Mouse (Mus musculus) neutrophil, adult 5-6 weeks (primary cell): ENCODE measurements at regions not wholly inside any gene's neighbourhood (a gene's known extent, or its start where the extent isn't known, plus 50 kb on each side); places are given as distances from the start of the nearest gene placed in this dataset.

Experiments used
- ATAC-seq: fragments of 151-379, 151-347 bp; 2 replicates; pipeline ENCODE4 v1.8.0; 2017; ENCODE audit warnings: mild to moderate bottlenecking, moderate TSS enrichment; ENCODE audit not compliant: insufficient number of reproducible peaks, poor library complexity, low FRiP score, severe bottlenecking; ENCODE audit errors: extremely low read depth

GRCm38 (mm10) chr16:70079497-70079896, 216.0 kb upstream of the Speer2 start:
- ATAC-seq = no peak

DNA sequence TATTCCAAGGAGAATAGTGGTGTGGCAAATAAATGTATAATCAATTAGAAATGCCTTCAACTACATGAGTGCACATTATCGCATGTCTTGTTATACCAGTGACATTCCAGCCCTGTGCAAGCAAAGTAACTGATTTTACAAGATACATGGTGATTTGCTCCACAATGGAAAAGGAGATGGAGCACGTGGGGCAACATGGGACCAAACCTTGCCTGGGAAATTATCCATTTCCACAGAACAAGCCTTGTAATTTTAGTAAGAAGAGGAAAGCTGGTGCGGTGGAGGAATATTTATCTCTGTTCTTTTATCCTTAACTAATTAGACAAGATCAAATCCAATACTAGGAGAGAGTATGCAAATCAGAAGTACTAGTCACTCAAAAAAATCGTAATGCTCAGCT, 222.5 kb upstream of the Gbe1 start:
- no peak for ATAC-seq

- no peak for ATAC-seq
Observed at GRCm38 (mm10) chr16:70091963-70092362, 221.8 kb upstream of the Gbe1 start.

- no peak for ATAC-seq
Observed at GRCm38 (mm10) chr16:70093224-70093623, 220.5 kb upstream of the Gbe1 start.

DNA sequence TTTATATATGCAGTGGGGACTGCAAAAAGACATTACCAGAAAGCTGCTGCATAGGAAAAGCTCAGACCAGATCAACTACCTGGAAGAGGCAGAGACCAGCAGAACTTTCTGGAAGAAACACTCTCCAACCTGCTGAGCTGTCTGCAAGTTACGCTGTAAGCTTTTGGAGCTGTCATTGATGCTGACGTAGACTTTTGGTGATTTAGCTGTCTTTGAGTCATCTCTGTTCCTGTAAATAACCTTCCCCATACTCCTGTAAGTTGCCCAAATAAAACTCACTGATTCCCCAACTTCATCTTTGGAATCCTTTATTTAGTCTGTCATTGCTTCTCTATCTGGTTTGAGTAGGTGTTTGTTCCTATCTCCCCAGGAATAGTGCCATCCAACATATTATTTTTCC, 218.5 kb upstream of the Gbe1 start:
- no peak for ATAC-seq

- no peak for ATAC-seq
Observed at GRCm38 (mm10) chr16:70103791-70104378, 209.9 kb upstream of the Gbe1 start.

GRCm38 (mm10) chr16:70141466-70141865, 172.3 kb upstream of the Gbe1 start:
- ATAC-seq = no peak

DNA sequence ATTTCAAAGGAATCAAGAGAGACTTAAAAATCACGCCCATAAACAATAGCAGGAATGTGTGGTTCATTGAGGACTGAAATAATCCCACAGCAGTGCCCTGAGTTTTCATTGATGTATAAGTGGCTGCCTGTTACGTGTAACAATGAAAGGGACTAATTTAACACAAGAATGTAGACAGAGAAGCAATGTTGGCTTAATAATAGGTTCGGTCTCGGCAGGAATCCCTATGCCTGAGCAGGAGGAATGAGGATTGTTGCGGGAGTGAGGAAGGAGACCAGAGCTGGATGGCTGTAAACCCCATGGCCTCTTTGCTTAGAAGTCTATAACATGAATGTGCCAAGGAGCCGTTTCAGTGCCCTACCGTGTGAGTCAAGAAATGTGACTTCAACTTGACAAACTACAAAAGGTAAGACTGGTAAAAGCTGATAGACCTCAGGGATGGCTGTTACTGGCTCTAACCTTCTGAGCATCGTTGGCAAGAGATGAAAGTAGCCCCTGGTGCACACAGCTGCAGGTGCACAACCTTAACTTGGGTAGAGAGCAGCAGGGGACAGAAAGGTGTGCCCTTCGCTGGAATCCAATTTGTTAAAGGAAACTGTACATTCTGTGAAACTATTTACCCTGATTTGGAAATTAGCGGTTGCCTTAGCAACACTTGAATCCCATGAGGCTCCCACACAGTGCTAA, 165.9 kb upstream of the Gbe1 start:
- no peak for ATAC-seq

- ATAC-seq = no peak
Observed at GRCm38 (mm10) chr16:70154587-70154986, 159.2 kb upstream of the Gbe1 start.

GRCm38 (mm10) chr16:70160539-70160938, 153.2 kb upstream of the Gbe1 start:
- no peak for ATAC-seq

GRCm38 (mm10) chr16:70175140-70175539, 138.6 kb upstream of the Gbe1 start:
- ATAC-seq = no peak

- no peak for ATAC-seq
Observed at GRCm38 (mm10) chr16:70178975-70179374, 134.8 kb upstream of the Gbe1 start.

DNA sequence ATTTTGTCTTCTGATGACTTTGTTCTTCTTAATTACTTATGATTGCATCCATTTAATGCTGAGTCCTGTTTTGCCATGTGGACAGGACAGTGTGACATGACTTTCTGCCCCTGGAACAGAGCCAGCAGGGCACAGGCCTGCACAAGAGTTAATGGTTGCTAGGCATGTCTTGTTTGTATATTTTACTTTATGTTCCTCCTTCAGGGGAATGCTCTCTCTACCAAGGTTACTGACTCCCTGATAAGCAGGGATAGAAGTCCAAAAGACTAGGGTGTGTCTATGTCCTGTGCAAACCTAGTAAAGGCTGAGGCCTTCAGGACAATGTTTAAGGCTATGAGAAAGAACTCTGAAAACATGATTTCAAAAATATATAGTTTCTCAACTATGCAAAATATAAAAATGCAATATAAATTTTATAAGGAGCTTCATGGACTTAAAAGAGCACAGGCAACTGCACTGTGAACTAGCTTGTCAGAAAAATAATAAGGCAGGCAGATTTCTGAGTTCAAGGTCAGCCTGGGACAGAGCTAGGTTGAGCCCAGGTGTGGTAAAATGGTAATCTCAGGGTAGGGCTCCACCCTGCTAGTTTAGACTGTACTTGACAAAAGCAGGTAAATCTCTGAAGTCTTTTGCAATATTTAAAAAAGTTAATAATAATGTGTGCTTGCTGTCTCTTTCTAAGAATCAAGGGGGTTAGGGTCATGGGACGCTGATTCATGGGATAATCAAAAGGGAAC, 99.7 kb upstream of the Gbe1 start:
- ATAC-seq = no peak

- no peak for ATAC-seq
Observed at GRCm38 (mm10) chr16:70214800-70215199, 98.9 kb upstream of the Gbe1 start.

DNA sequence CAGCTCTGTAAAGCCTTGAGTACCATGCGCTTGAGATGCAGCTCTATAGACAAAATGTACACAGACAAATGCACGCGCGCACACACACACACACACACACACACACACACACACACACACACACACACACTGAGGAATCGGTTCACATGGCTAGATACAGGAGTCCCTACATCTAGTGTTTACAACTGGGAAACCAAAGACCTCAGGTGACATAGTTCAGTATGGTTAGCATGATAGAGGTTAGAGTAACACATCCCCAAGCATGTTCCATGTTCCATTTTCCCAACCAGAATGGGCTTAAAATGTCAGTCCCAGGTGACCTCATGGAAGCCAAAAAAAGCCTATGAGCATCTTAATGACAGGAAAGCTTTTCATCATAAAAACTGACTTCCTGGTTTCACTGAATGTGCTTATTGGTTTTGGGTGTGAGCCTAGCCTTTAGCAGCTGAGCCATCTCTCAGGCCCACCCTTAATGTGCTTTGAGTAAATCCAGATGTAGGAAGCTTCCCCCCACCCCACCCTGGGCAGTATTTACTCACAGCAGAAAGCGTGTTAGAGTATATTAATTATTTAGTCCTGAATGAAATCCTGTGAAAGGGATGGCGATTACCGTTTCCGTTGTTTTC, 86.0 kb upstream of the Gbe1 start:
- ATAC-seq = no peak

DNA sequence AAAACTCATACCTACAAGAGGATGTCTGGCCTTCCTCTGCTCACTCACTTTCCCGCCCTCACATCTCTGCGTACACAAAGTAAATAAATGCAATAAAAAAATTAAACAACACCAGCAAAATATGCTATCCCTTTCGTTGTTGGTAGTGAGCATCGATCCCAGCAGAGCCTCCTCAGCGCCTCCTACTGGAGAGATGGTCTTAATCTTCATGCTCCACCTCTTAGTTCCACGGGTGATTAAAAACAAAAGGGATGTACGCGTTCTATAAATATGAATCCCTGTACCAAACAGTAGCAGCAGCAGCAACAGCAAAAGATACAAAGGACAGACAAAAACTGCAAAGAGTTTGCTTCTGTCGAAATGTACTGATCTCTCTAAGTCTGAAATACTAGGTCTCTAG, 81.0 kb upstream of the Gbe1 start:
- ATAC-seq = no peak

- ATAC-seq = no peak
Observed at GRCm38 (mm10) chr16:70235189-70235588, 78.6 kb upstream of the Gbe1 start.

DNA sequence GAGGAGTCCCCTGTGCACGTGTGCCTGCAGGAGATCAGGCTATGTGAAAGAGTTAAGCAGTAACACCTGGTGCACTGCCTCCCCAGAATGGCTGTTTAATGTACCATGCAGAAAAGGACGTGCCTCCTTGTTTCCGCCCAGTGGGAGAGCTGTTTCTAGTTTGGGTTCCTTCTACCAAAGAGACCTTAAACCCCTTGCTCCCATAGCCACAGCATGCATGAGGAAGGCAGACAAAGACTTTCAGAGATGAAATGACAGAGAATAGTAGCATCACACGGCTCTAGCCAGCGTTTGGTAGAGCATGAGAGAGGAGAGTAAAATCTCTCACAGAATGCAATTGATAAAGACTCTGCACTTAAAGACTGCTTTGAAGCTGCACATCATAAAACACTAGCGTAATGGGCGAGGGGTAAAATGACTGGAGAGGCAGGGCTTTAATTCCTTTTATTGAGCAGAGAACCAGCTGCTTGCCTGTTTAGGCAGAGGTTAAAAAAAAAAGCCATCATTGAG, 74.3 kb upstream of the Gbe1 start:
- no peak for ATAC-seq

DNA sequence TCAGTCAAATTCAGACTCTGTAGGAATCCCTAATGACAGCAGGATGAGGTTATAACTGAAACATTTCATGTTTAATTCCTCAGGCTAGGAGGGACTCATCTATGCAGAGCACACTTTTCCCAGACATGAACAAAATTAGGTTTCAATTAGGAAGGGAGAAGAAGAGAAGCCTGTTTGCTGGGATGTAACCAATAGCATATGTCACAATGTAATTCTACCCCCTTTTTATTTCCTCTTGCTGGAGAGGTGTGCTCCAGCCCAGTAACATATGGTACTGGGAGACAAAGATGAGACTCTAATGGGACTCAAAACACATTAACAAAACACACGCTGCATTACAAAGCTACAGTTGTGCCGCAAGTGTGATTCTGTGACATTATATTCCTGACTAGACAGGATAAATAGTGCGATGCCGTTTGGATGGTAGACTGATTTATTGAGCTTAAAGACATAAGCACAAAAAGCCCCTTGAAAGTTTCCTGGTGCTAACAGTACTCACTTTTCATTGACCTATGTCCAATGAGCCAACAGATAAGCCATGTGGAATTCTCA, 69.5 kb upstream of the Gbe1 start:
- no peak for ATAC-seq
